Mouse (Mus musculus): ENCODE data around the gene Scrn1.

- TF ChIP-seq FLI1 (IDR thresholded peaks at IDR 0.05; ENCODE audit: low read length) (no peak), GATA1 (IDR thresholded peaks at IDR 0.05; ENCODE audit: borderline replicate concordance, low read length) (no peak)
Measured at GRCm38 (mm10) chr6:54549311-54549710, 17.0 kb downstream of the Scrn1 start.

All from megakaryocyte, embryonic 14.5 days (primary cell).